Mouse (Mus musculus) monocyte, adult 5-6 weeks (primary cell): ENCODE measurements around the gene Nxn. TPM values are rescaled to one million over a fixed set of nuclear protein-coding genes. Genes with fewer than 3 reads are reported as not detected.
"Not testable (repeated sequence)": the region's sequence is repeated elsewhere in the genome, so short reads cannot be mapped to it uniquely, and the experiment has no call there.

Experiments
- ATAC-seq: fragments of 153-309, 156-312 bp; replicated peaks from 2 replicates; pipeline ENCODE4 v1.8.0; 2017; ENCODE audit warnings: mild to moderate bottlenecking; ENCODE audit not compliant: low TSS enrichment, insufficient number of reproducible peaks, severe bottlenecking, poor library complexity, low FRiP score
- total RNA-seq: library from RNA; stranded (forward); fragments of 200-1000, 200-491, 200-594 nt; gene quantifications from 3 replicates; pipeline ENCODE4 v1.2.3, GENCODE M21; 2017

Gene Nxn
- total RNA-seq, 1 experiment from 2014 or later = 1.9 TPM

GRCm38 (mm10) chr11:76255431-76256001 is 143.4 kb downstream of the Nxn start:
- ATAC-seq = no peak

- ATAC-seq = no peak
These were observed 145.0 kb downstream of the Nxn start for GRCm38 (mm10) chr11:76253918-76254264.

GRCm38 (mm10) chr11:76253145-76253917 is 145.6 kb downstream of the Nxn start:
- peak; percentile 89 for ATAC-seq

GRCm38 (mm10) chr11:76252036-76252435 is 146.9 kb downstream of the Nxn start:
- no peak for ATAC-seq

GRCm38 (mm10) chr11:76247239-76247638 is 151.7 kb downstream of the Nxn start:
- ATAC-seq = no peak

GRCm38 (mm10) chr11:76246439-76246838 is 152.5 kb downstream of the Nxn start:
- ATAC-seq = no peak

- 0 out of 2 replicates have a peak, but pooled peaks have one; percentile 22 for ATAC-seq
These were observed 155.0 kb downstream of the Nxn start for GRCm38 (mm10) chr11:76243811-76244546.

- ATAC-seq = peak; percentile 95
These were observed 155.8 kb downstream of the Nxn start, which contains the start of the genes Mrm3 and Glod4 for GRCm38 (mm10) chr11:76242901-76243810. Gene Mrm3, plus strand, starts transcription at chr11:76243715. Gene Glod4, minus strand, starts transcription at chr11:76243725.

- no peak for ATAC-seq
These were observed 159.2 kb downstream of the Nxn start for GRCm38 (mm10) chr11:76239750-76240149.

- ATAC-seq = no peak
These were observed 162.8 kb downstream of the Nxn start for GRCm38 (mm10) chr11:76236136-76236535.

GRCm38 (mm10) chr11:76225051-76225450 is 173.9 kb downstream of the Nxn start:
- no peak for ATAC-seq

- no peak for ATAC-seq
These were observed 174.3 kb downstream of the Nxn start for GRCm38 (mm10) chr11:76224631-76225030.

- ATAC-seq = peak; percentile 99
These were observed 181.5 kb downstream of the Nxn start, which contains the start of the genes Dbil5 and Gemin4 for GRCm38 (mm10) chr11:76217390-76217800. Gene Dbil5, plus strand, starts transcription at chr11:76217608. Gene Gemin4, minus strand, starts transcription at chr11:76217664.

GRCm38 (mm10) chr11:76216681-76217389 is 182.1 kb downstream of the Nxn start:
- ATAC-seq = no peak

GRCm38 (mm10) chr11:76216049-76216540 is 182.8 kb downstream of the Nxn start:
- ATAC-seq = no peak

GRCm38 (mm10) chr11:76215011-76215410 is 183.9 kb downstream of the Nxn start:
- ATAC-seq = no peak

- no peak for ATAC-seq
These were observed 185.1 kb downstream of the Nxn start for GRCm38 (mm10) chr11:76213841-76214240.

GRCm38 (mm10) chr11:76211595-76211994 is 187.3 kb downstream of the Nxn start:
- ATAC-seq = not testable (repeated sequence)
